Mouse (Mus musculus) CH12.LX (cell line): Measurements from ENCODE around the gene Plscr1.

Experiments used
- CTCF ChIP-seq, 2 experiments: IDR thresholded peaks in 1 of 2; conservative IDR thresholded peaks in 1 of 2; 2 replicates each; pipeline ENCODE4 v1.5.1; 2011 to 2012; ENCODE audit warnings: low read depth in 2 of 2, low read length in 2 of 2, improper control_type of control experiment in 1 of 2, inconsistent platforms in 1 of 2, mild to moderate bottlenecking in 1 of 2, moderate library complexity in 1 of 2
- POLR2A ChIP-seq: IDR thresholded peaks from 2 replicates; pipeline ENCODE4 v1.6.1; 2011; ENCODE audit warnings: low read depth, mild to moderate bottlenecking, improper control_type of control experiment, low read length
- SMC3 ChIP-seq: IDR thresholded peaks from 2 replicates; pipeline ENCODE4 v1.6.1; 2011; ENCODE audit warnings: low read depth, low read length, improper control_type of control experiment
- USF1 ChIP-seq: IDR thresholded peaks from 2 replicates; pipeline ENCODE4 v1.6.1; 2014; ENCODE audit warnings: low read depth, mild to moderate bottlenecking, inconsistent platforms, low read length, improper control_type of control experiment
- ZNF384 ChIP-seq: IDR thresholded peaks from 2 replicates; pipeline ENCODE4 v1.6.1; 2012; ENCODE audit warnings: low read depth, low read length, improper control_type of control experiment, inconsistent platforms

DNA sequence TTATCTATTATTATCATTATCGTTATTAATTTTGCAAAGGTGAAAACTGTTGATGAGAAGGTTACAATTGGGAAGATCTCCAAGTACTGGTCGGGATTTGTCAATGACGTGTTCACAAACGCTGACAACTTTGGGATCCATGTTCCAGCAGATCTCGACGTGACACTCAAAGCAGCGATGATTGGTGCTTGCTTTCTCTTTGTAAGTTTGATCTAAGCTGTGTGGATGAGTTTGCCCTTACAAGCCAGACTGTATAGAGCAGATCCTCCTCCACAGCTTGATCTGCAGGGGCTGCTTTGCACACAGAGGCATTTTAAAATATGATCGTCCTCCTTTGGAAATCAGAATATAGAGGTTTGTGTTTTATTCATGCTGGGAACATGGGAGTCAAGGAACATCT, 41.8 kb upstream of the Plscr1 start:
- TF ChIP-seq SMC3 (no peak), POLR2A (no peak), ZNF384 (no peak), CTCF (conservative IDR thresholded peaks at IDR 0.05 in 1 of 2, IDR thresholded peaks at IDR 0.05 in 1 of 2; ENCODE audit: low read depth in 2 of 2, low read length in 2 of 2) (no peak), USF1 (no peak)
